Mouse (Mus musculus): Measurements from ENCODE around the gene Ptp4a2.

Gene Ptp4a2

GRCm38 (mm10) chr4:129797985-129798384 lies 13.0 kb upstream of the Ptp4a2 start:
- DNase-seq: no peak

- no peak for DNase-seq
Measured at GRCm38 (mm10) chr4:129803368-129803767, 7.7 kb upstream of the Ptp4a2 start.

GRCm38 (mm10) chr4:129805059-129805458 lies 6.0 kb upstream of the Ptp4a2 start:
- no peak for DNase-seq

GRCm38 (mm10) chr4:129811605-129812468 lies 818 bp downstream of the Ptp4a2 start:
- no peak for DNase-seq

- DNase-seq: no peak
Measured at GRCm38 (mm10) chr4:129817591-129817990, 6.6 kb downstream of the Ptp4a2 start.

- DNase-seq: no peak
Measured at GRCm38 (mm10) chr4:129818506-129819195, 7.6 kb downstream of the Ptp4a2 start.

GRCm38 (mm10) chr4:129819712-129820336 lies 8.8 kb downstream of the Ptp4a2 start:
- peak; percentile 98 for DNase-seq

- DNase-seq: peak; percentile 84
Measured at GRCm38 (mm10) chr4:129820417-129821086, 9.5 kb downstream of the Ptp4a2 start.

- DNase-seq: peak; percentile 21
Measured at GRCm38 (mm10) chr4:129821087-129821616, 10.1 kb downstream of the Ptp4a2 start.

- peak; percentile 3 for DNase-seq
Measured at GRCm38 (mm10) chr4:129822324-129822723, 11.3 kb downstream of the Ptp4a2 start.

GRCm38 (mm10) chr4:129823216-129823810 lies 12.3 kb downstream of the Ptp4a2 start:
- no peak for DNase-seq

GRCm38 (mm10) chr4:129827611-129828010 lies 16.6 kb downstream of the Ptp4a2 start:
- DNase-seq: no peak

- no peak for DNase-seq
Measured at GRCm38 (mm10) chr4:129828081-129828480, 17.1 kb downstream of the Ptp4a2 start.

- no peak for DNase-seq
Measured at GRCm38 (mm10) chr4:129829799-129830198, 18.8 kb downstream of the Ptp4a2 start.

GRCm38 (mm10) chr4:129830343-129830944 lies 19.4 kb downstream of the Ptp4a2 start:
- DNase-seq: no peak

GRCm38 (mm10) chr4:129834581-129834980 lies 23.6 kb downstream of the Ptp4a2 start:
- no peak for DNase-seq

- no peak for DNase-seq
Measured at GRCm38 (mm10) chr4:129835296-129835695, 24.3 kb downstream of the Ptp4a2 start.

GRCm38 (mm10) chr4:129839866-129840555 lies 29.0 kb downstream of the Ptp4a2 start:
- DNase-seq: no peak

- DNase-seq: no peak
Measured at GRCm38 (mm10) chr4:129846823-129847222, 35.8 kb downstream of the Ptp4a2 start.

- DNase-seq: peak; percentile 68
Measured at GRCm38 (mm10) chr4:129850491-129850890, 39.5 kb downstream of the Ptp4a2 start.

- DNase-seq: no peak
Measured at GRCm38 (mm10) chr4:129851861-129852260, 40.8 kb downstream of the Ptp4a2 start.

Measured in embryo, embryonic 11 days (tissue).